Mouse (Mus musculus): Measurements from ENCODE around the gene Lat2. TPM values are rescaled to one million over a fixed set of nuclear protein-coding genes. Genes with fewer than 3 reads are reported as not detected.

Lat2 gene
- polyA plus RNA-seq, 1 experiment from 2014 or later, result 3.4 TPM

DNA sequence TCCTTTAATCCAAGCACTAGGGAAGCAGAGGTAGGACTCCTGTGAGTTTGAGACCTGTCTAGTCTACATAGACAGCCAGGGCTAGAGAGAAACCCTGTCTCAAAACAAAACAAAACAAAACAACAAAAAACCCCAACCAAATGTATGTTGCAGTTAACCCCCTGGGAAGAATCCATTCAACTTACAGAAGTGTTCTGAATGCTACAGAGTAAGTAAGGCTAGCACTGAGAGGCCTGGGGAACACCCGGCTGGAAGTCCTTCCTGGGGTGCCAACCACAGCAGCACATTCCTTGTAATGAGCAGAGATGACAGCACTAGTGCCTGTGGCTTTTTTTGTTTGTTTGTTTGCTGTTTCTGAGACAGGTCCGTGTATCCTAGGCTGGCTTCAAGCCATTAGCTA is 18.0 kb upstream of the Lat2 start:
- Histone ChIP-seq H3K27ac (replicated peaks) (no peak overlapping the region), H3K36me3 (replicated peaks) (peaks cover 98% of the 10 kb centered on the region), H3K27me3 (replicated peaks; ENCODE audit: low read depth, poor library complexity, severe bottlenecking) (no peaks in the 10 kb centered on the region), H3K4me1 (peaks cover 5% of the 10 kb centered on the region), H3K4me3 (no peak overlapping the region), H3K9me3 (no peaks in the 10 kb centered on the region)
- WGBS, result 70% methylated on average over 2 of the region's 2 CpGs
- no peak for DNase-seq (ENCODE audit: low spot score)

DNA sequence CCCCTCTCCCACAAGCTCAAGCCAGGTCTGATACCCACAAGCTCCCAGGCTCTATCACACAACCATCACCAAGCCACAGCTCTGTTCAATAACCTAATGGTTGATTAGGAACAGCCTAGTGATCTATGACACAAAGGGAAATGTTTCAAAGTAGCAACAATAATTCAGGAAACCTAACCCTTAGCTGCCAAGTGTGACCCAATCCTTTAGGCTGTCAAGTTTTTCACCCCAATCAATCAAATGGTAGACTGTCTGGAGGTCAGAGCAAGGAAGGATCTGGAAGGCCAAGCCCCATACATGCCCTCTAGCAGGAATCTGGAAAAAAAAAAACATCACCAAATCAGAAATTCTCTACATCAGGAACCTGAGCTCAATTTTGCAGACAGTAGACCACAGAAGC is 16.0 kb upstream of the Lat2 start:
- Histone ChIP-seq H3K27me3 (replicated peaks; ENCODE audit: low read depth, poor library complexity, severe bottlenecking) (no peaks in the 10 kb centered on the region), H3K4me1 (no peaks in the 10 kb centered on the region), H3K27ac (replicated peaks) (no peak overlapping the region), H3K9me3 (no peaks in the 10 kb centered on the region), H3K36me3 (replicated peaks) (peaks cover 99% of the 10 kb centered on the region), H3K4me3 (no peak overlapping the region)
- no peak for DNase-seq (ENCODE audit: low spot score)

DNA sequence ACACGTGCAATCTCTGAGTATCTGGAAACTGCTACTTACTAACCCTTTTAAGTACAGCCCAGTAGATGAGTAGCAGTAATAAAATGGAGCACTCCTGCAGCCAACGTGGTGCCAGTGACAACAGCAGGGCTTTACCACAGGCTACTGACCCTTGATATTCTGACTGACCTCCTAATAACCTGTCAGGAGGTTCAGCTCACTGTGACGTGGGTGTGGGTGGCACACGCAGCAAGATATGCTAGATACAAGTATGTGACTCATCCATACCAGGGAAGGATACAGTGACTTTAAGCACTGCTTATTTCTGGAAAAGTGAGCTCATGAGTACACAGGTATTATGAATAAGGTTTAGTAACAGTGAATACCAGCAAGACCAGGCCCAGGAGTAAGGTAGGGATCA is 14.7 kb upstream of the Lat2 start:
- Histone ChIP-seq H3K27ac (replicated peaks) (no peak overlapping the region), H3K9me3 (no peaks in the 10 kb centered on the region), H3K27me3 (replicated peaks; ENCODE audit: low read depth, poor library complexity, severe bottlenecking) (no peaks in the 10 kb centered on the region), H3K4me1 (no peaks in the 10 kb centered on the region), H3K36me3 (replicated peaks) (peaks cover 99% of the 10 kb centered on the region), H3K4me3 (no peak overlapping the region)
- DNase-seq (ENCODE audit: low spot score), result no peak
- WGBS, result 87% methylated on average over 4 of the region's 4 CpGs

DNA sequence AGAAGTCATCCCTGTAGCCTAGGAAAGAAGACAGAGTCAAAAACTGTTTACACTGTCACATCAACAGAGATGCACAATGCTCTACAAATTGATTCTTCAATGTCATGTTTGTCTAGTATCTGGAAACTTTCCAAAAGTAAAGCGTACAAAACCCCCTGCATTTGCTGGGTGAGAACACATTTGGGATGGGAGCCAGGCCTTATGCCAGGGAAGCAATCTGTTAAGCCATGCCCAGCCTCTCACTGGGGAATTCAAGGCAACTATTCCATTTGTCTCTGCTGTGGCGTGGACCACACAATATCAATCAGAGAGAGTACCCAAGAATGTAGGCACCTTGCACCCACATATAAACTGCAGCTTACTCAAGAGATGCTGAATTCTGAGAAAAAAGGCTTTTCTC is 7.2 kb upstream of the Lat2 start:
- Histone ChIP-seq H3K4me1 (no peaks in the 10 kb centered on the region), H3K9me3 (no peaks in the 10 kb centered on the region), H3K27me3 (replicated peaks; ENCODE audit: low read depth, poor library complexity, severe bottlenecking) (no peaks in the 10 kb centered on the region), H3K36me3 (replicated peaks) (peaks cover 100% of the 10 kb centered on the region), H3K4me3 (no peak overlapping the region), H3K27ac (replicated peaks) (no peak overlapping the region)
- WGBS, result 95% methylated on average over 2 of the region's 2 CpGs
- DNase-seq (ENCODE audit: low spot score), result no peak

DNA sequence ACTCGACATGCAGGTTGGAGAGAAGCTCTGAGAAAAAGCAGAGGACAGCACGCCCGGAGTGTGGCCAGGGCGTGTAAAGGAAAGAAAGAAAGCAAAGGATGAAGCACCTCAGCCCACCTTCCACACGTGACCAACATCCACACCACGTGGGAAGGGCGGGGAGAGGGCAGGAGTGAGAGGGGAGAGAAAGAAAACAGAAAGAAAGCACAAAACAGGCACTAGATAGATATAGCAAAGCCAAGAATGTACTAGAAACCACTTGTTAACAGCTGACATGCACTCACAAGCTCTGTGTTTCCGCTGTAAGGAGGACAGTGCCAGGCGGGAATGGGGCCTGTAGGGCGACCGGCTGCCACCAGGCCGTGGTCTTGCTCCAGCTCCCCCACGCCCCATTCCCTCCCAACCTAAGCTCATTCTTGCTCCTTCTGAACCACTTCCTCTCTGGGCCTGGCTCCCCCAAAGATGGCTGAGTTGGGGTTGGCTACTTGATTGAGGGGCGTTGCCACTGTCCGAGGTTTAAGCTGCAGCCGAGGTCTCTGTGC is 6.3 kb upstream of the Lat2 start:
- H3K9me3 ChIP-seq, result no peaks in the 10 kb centered on the region
- H3K36me3 ChIP-seq (replicated peaks), result peaks cover 100% of the 10 kb centered on the region
- H3K4me1 ChIP-seq, result no peaks in the 10 kb centered on the region
- no peak for DNase-seq (ENCODE audit: low spot score)
- no peak overlapping the region for H3K27ac ChIP-seq (replicated peaks)
- no peaks in the 10 kb centered on the region for H3K27me3 ChIP-seq (replicated peaks; ENCODE audit: low read depth, poor library complexity, severe bottlenecking)
- 93% methylated on average over 16 of the region's 16 CpGs for WGBS
- no peak overlapping the region for H3K4me3 ChIP-seq

DNA sequence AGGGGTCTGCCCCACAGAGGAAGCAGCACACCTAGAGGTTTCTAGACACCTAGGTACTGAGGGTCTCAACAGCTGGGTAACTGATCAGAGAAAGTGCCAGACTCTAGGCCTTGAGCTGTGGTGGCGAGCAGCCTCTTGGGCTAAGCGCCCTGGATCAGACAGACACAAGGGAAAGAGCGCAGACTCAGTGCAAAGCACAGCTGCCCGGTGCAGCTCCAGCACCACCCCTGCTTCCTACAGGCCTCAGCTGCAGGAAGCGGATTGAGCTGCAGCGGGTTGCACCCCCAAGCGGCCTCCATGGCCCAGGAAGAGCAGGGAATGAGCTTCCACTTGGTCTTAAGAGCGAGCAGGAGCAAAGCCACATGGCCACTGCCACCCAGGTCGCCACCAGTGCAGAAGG is 5.6 kb upstream of the Lat2 start:
- Histone ChIP-seq H3K27ac (replicated peaks) (no peak overlapping the region), H3K36me3 (replicated peaks) (peaks cover 99% of the 10 kb centered on the region), H3K4me1 (no peaks in the 10 kb centered on the region), H3K27me3 (replicated peaks; ENCODE audit: low read depth, poor library complexity, severe bottlenecking) (no peaks in the 10 kb centered on the region), H3K4me3 (no peak overlapping the region), H3K9me3 (no peaks in the 10 kb centered on the region)
- no peak for DNase-seq (ENCODE audit: low spot score)
- 92% methylated on average over 9 of the region's 9 CpGs for WGBS

DNA sequence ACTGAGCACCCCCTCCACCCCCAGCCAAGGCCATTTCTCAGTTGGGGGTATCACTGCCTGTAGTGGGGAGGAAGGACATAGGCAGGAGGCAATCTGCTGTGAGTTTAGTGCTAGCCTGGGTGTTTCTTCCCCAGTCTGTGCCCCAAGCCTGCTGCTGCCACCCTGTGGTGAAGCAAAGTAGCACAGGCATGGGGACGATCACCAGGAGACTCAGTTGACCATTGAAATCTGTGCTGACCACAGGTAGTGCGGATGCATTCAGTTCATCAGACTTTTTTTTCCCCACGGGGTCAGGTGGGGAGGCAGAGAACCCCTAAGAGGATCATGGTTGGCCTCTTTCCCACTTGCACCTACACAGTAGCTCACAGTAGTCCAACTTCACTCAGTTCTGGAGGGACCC is 2.2 kb upstream of the Lat2 start:
- Histone ChIP-seq H3K9me3 (no peaks in the 10 kb centered on the region), H3K27ac (replicated peaks) (no peak overlapping the region), H3K4me3 (no peak overlapping the region), H3K36me3 (replicated peaks) (peaks cover 78% of the 10 kb centered on the region), H3K27me3 (replicated peaks; ENCODE audit: low read depth, poor library complexity, severe bottlenecking) (no peaks in the 10 kb centered on the region), H3K4me1 (no peaks in the 10 kb centered on the region)
- WGBS, result 49% methylated on average over 3 of the region's 3 CpGs
- peak; percentile 60 for DNase-seq (ENCODE audit: low spot score)

DNA sequence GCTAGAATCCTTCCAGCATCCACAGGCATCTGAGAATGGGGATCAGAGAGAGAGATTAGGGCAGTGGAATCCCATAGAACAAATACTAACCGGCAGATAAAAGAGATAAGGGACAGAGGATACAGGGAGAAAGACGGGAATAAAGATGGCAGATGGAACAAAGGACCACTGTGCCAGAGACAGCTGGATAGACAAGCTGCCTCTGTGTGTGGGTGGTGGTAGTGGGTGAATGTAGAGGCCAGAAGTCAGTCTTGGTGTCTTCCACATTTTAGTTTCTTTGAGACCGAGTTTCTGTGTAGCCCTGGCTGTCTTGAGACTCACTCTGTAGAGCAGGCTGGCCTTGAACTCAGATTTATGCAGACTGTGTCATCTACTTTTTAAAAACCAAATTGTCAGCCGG is 955 bp upstream of the Lat2 start:
- Histone ChIP-seq H3K9me3 (no peaks in the 10 kb centered on the region), H3K4me1 (no peaks in the 10 kb centered on the region), H3K4me3 (no peak overlapping the region), H3K27ac (replicated peaks) (no peak overlapping the region), H3K36me3 (replicated peaks) (peaks cover 65% of the 10 kb centered on the region), H3K27me3 (replicated peaks; ENCODE audit: low read depth, poor library complexity, severe bottlenecking) (no peaks in the 10 kb centered on the region)
- DNase-seq (ENCODE audit: low spot score), result no peak
- 69% methylated on average over 4 of the region's 4 CpGs for WGBS

DNA sequence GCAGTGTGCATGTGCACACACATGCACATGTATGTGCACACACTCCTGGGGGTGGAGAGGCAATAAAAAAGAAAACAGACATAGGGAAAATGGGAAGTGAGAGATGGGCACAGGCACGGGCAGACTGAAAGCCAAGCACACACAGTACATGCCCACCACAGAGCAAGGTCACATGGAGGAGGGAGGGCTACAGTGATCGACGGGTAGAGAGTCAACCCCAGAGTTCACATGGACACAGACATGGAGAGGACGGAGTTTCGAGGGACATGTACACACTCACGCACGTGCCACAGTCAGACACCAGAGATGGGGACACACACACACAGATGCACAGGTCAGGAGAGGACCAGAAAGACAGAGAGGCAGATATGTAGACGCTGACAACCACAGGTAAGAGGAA is 555 bp upstream of the Lat2 start:
- H3K4me1 ChIP-seq, result no peaks in the 10 kb centered on the region
- 88% methylated on average over 8 of the region's 8 CpGs for WGBS
- no peaks in the 10 kb centered on the region for H3K9me3 ChIP-seq
- no peaks in the 10 kb centered on the region for H3K27me3 ChIP-seq (replicated peaks; ENCODE audit: low read depth, poor library complexity, severe bottlenecking)
- peaks cover 61% of the 10 kb centered on the region for H3K36me3 ChIP-seq (replicated peaks)
- H3K27ac ChIP-seq (replicated peaks), result no peak overlapping the region
- no peak overlapping the region for H3K4me3 ChIP-seq
- no peak for DNase-seq (ENCODE audit: low spot score)

DNA sequence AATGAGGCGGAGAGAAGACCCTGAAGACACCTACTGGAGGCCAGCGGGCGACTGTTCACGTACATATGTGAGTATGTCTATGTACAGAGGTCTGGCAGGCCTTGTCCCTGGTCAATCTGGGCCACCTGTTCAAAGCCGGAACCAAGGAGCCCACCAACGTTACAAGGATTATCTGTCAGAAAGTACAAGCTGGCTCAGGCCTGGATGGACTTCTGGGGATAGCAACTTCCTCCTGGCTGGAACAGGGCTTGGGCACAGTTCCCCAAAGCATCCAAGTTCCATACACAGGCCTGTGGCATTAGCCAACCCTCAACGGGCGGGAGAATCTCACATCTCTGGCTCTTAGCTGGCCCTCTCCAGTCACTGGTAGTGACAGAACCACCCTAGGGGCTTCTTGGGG is 529 bp downstream of the Lat2 start:
- Histone ChIP-seq H3K36me3 (replicated peaks) (peaks cover 50% of the 10 kb centered on the region), H3K4me1 (no peaks in the 10 kb centered on the region), H3K27me3 (replicated peaks; ENCODE audit: low read depth, poor library complexity, severe bottlenecking) (no peaks in the 10 kb centered on the region), H3K9me3 (no peaks in the 10 kb centered on the region), H3K27ac (replicated peaks) (no peak overlapping the region), H3K4me3 (no peak overlapping the region)
- no peak for DNase-seq (ENCODE audit: low spot score)
- WGBS, result 88% methylated on average over 8 of the region's 8 CpGs

DNA sequence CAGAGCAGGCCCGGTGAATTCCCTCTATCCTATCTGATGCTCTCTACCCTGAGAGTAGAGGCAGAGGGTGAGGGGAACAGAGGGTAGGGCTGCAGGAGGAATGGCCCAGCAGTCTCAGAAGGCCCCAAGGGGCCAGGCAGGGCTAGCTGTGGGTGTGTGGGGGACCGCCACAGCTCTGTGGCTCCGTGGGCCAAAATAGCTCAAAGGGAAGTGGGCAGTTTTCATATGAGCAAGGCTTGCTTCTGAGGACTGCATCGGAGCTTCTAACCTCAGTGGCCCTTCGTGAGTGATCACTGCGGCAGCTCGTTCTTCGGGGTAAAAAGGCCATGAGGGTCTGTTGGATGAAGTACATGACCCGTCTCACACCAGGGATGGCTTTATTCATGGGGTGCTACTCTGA is 1.1 kb downstream of the Lat2 start:
- Histone ChIP-seq H3K27me3 (replicated peaks; ENCODE audit: low read depth, poor library complexity, severe bottlenecking) (no peaks in the 10 kb centered on the region), H3K4me3 (no peak overlapping the region), H3K9me3 (no peaks in the 10 kb centered on the region), H3K27ac (replicated peaks) (no peak overlapping the region), H3K4me1 (no peaks in the 10 kb centered on the region), H3K36me3 (replicated peaks) (peaks cover 45% of the 10 kb centered on the region)
- no peak for DNase-seq (ENCODE audit: low spot score)
- WGBS, result 88% methylated on average over 9 of the region's 9 CpGs

DNA sequence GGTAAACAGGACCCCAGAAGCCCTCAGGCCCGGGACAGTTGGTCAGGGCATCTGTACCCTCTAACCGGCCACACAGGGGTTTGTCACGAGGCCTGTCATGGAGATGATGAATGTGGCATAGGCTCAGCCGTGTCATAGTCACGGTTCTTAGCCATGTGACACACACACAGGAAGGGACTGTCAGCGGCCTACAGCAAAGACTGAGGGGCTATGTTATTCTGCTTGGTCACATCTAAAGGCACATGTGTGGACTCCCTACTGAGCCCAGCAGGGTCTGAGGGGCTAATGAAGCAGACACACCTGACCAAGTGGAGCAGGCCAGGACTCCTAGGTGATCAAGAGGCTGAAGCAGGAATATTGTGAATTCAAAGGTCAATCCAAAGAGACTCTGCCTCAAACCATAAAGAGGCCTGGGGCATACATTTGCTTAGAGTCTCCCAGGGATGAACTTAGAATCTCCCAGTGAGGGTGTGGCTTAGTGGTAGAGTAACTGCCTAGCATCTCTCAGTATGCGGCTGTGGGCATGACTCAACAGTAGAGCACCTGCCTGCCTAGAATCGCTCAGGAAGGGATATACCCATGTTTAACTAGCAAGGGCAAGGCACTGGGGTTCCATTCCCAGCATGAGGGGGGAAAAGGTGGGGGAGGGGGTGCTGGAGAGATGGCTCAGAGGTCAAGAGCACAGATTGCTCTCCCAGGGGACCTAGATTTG is 2.9 kb downstream of the Lat2 start:
- Histone ChIP-seq H3K4me1 (no peaks in the 10 kb centered on the region), H3K9me3 (no peaks in the 10 kb centered on the region), H3K36me3 (replicated peaks) (peaks cover 27% of the 10 kb centered on the region), H3K4me3 (no peak overlapping the region), H3K27ac (replicated peaks) (no peak overlapping the region), H3K27me3 (replicated peaks; ENCODE audit: low read depth, poor library complexity, severe bottlenecking) (no peaks in the 10 kb centered on the region)
- DNase-seq (ENCODE audit: low spot score), result no peak
- 71% methylated on average over 8 of the region's 8 CpGs for WGBS

DNA sequence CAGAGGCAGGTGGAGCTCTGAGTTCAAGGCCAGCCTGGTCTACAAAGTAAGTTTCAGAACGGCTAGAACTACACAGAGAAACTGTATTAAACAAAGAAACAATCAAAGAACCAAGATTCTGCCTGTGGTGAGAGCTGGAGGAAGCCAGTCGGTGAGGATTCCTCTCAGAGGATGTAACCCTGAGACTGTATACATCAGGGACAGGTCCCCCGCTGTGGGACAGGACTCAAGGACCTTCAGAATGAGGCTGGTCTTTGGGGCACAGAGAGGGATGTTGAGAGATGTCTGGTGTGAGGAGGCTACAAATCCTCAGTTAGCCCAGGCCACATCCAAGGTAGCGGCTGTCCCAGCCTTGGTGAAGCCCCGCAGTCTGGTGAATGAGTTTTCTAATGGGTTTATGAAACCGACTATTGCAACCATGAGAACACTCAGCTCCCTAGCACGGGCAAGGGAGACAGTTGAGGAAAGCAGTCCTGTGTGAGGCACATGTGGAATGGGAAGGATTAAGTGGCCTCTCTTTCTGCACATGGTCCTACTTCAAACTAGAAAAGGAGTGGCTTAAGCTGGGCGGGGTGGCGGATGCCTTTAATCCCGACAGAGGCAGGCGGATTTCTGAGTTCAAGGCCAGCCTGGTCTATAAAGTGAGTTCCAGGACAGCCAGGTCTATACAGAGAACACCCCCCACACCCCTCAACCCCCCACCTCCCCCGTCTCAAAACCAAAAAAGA is 4.7 kb downstream of the Lat2 start:
- no peak overlapping the region for H3K4me3 ChIP-seq
- no peaks in the 10 kb centered on the region for H3K27me3 ChIP-seq (replicated peaks; ENCODE audit: low read depth, poor library complexity, severe bottlenecking)
- 85% methylated on average over 12 of the region's 12 CpGs for WGBS
- H3K4me1 ChIP-seq, result no peaks in the 10 kb centered on the region
- no peaks in the 10 kb centered on the region for H3K9me3 ChIP-seq
- H3K27ac ChIP-seq (replicated peaks), result no peak overlapping the region
- DNase-seq (ENCODE audit: low spot score), result no peak
- peaks cover 10% of the 10 kb centered on the region for H3K36me3 ChIP-seq (replicated peaks)

Data from embryonic facial prominence, embryonic 10.5 days (tissue).